13 mouse cellular contexts compared by ENCODE assay signal in genomic region chr15:93932971-93933496, GRCm38 (mm10).
DNase-seq lines count a peak whose midpoint lies in the region; ATAC-seq and TF ChIP-seq lines count a peak whose summit lies in the region.
"Had no signal": no experiment of that assay in that cellular context is flagged by ENCODE, and none has a peak within 500 bp of the region (broad histone marks: within the 10 kb centered on the region; RNA-seq: fewer than 3 reads in every experiment).

No protein-coding gene starts in this region.

- no peak for DNase-seq in heart, embryonic 10.5 days (ENCODE audit: low spot score)
- no peak for DNase-seq in heart, adult 9 months (ENCODE audit: low spot score in 2 of 2)
- peak; percentile 76 for DNase-seq in kidney, postnatal 0 days (ENCODE audit: low spot score)
- no peak for DNase-seq in kidney, postnatal 4 days
- DNase-seq in embryonic facial prominence, embryonic 10.5 days (ENCODE audit: low spot score) = no peak
- no peak for DNase-seq in retina, postnatal 1 day
- DNase-seq in MN1 (ENCODE audit: low spot score) = no peak
- DNase-seq: cerebellum, postnatal 10 days; forebrain, postnatal 0 days; heart, postnatal 36 days had no signal

- H3K9ac ChIP-seq in kidney, postnatal 0 days (ENCODE audit: low read depth, low read length) = no peak overlapping the region
- H3K9ac ChIP-seq in limb, embryonic 15.5 days = no peak overlapping the region
- H3K9ac ChIP-seq: forebrain, postnatal 0 days; liver, embryonic 15.5 days had no signal

- 61% methylated on average over 5 of the region's 5 CpGs for WGBS in heart, embryonic 10.5 days
- 46% methylated on average over 5 of the region's 5 CpGs for WGBS in kidney, postnatal 0 days
- 40% methylated on average over 5 of the region's 5 CpGs for WGBS in embryonic facial prominence, embryonic 10.5 days
- 27% methylated on average over 5 of the region's 5 CpGs for WGBS in limb, embryonic 15.5 days

- 0 out of 2 replicates have a peak, but pooled peaks cover 9% of the 10 kb centered on the region for H3K4me1 ChIP-seq in heart, embryonic 10.5 days
- H3K4me1 ChIP-seq in kidney, postnatal 0 days (replicated peaks; ENCODE audit: insufficient read depth, low read length) = peaks cover 6% of the 10 kb centered on the region; the same call in 1 of the 2 replicates
- H3K4me1 ChIP-seq in embryonic facial prominence, embryonic 10.5 days = peaks cover 9% of the 10 kb centered on the region
- peaks cover 17% of the 10 kb centered on the region for H3K4me1 ChIP-seq in limb, embryonic 15.5 days
- H3K4me1 ChIP-seq: liver, embryonic 15.5 days had no signal

- H3K27me3 ChIP-seq in heart, embryonic 10.5 days (ENCODE audit: insufficient read depth, poor library complexity, severe bottlenecking) = no peaks in the 10 kb centered on the region
- H3K27me3 ChIP-seq in kidney, postnatal 0 days (ENCODE audit: insufficient read depth, low read length) = no peaks in the 10 kb centered on the region
- H3K27me3 ChIP-seq in embryonic facial prominence, embryonic 10.5 days (replicated peaks; ENCODE audit: low read depth, poor library complexity, severe bottlenecking) = no peaks in the 10 kb centered on the region
- no peaks in the 10 kb centered on the region for H3K27me3 ChIP-seq in limb, embryonic 15.5 days
- H3K27me3 ChIP-seq: liver, embryonic 15.5 days; Patski had no signal

- no peaks in the 10 kb centered on the region for H3K36me3 ChIP-seq in heart, embryonic 10.5 days
- no peaks in the 10 kb centered on the region for H3K36me3 ChIP-seq in kidney, postnatal 0 days (ENCODE audit: insufficient read depth, low read length)
- no peaks in the 10 kb centered on the region for H3K36me3 ChIP-seq in embryonic facial prominence, embryonic 10.5 days (replicated peaks)
- H3K36me3 ChIP-seq in limb, embryonic 15.5 days = no peaks in the 10 kb centered on the region
- H3K36me3 ChIP-seq: liver, embryonic 15.5 days had no signal

- no peak overlapping the region for H3K4me2 ChIP-seq in kidney, postnatal 0 days (ENCODE audit: low read length)
- H3K4me2 ChIP-seq in limb, embryonic 15.5 days = no peak overlapping the region
- H3K4me2 ChIP-seq: liver, embryonic 15.5 days had no signal

- ATAC-seq in kidney, postnatal 0 days (replicated peaks; ENCODE audit: low FRiP score, low read depth) = no peak
- ATAC-seq in limb, embryonic 15.5 days (ENCODE audit: insufficient number of reproducible peaks, low FRiP score, low TSS enrichment, low read depth) = no peak
- ATAC-seq: forebrain, postnatal 0 days; Patski had no signal

- peak overlapping the region; percentile 13 for H3K27ac ChIP-seq in heart, embryonic 10.5 days
- peak overlapping the region; percentile 74 for H3K27ac ChIP-seq in kidney, postnatal 0 days
- H3K27ac ChIP-seq in embryonic facial prominence, embryonic 10.5 days (replicated peaks) = peak overlapping the region; percentile 49
- peak overlapping the region; percentile 67 for H3K27ac ChIP-seq in limb, embryonic 15.5 days
- H3K27ac ChIP-seq: liver, embryonic 15.5 days had no signal

- TF ChIP-seq CTCF in kidney, postnatal 0 days (IDR thresholded peaks at IDR 0.05; ENCODE audit: low read depth) = no peak

- H3K4me3 ChIP-seq in heart, embryonic 10.5 days = no peak overlapping the region
- no peak overlapping the region for H3K4me3 ChIP-seq in kidney, postnatal 0 days (replicated peaks; ENCODE audit: low read depth, low read length)
- H3K4me3 ChIP-seq in embryonic facial prominence, embryonic 10.5 days = no peak overlapping the region
- no peak overlapping the region for H3K4me3 ChIP-seq in limb, embryonic 15.5 days
- H3K4me3 ChIP-seq: liver, embryonic 15.5 days had no signal

- no peaks in the 10 kb centered on the region for H3K9me3 ChIP-seq in heart, embryonic 10.5 days
- no peaks in the 10 kb centered on the region for H3K9me3 ChIP-seq in kidney, postnatal 0 days (replicated peaks; ENCODE audit: low read length)
- H3K9me3 ChIP-seq in embryonic facial prominence, embryonic 10.5 days = no peaks in the 10 kb centered on the region
- H3K9me3 ChIP-seq in limb, embryonic 15.5 days = no peaks in the 10 kb centered on the region
- H3K9me3 ChIP-seq: liver, embryonic 15.5 days had no signal

Comparison
In these comparisons a context has a peak if more than half of its experiments do, and no peak if none do; other contexts are left out.
1. H3K27ac ChIP-seq: peak in every context shown above with its lines; median percentile 74 in kidney, postnatal 0 days; 67 in limb, embryonic 15.5 days; 49 in embryonic facial prominence, embryonic 10.5 days; 13 in heart, embryonic 10.5 days.